Mouse (Mus musculus) limb, embryonic 11.5 days (tissue): ENCODE measurements at regions not wholly inside any gene's neighbourhood (a gene's known extent, or its start where the extent isn't known, plus 50 kb on each side); places are given as distances from the start of the nearest gene placed in this dataset.

Experiments
- ATAC-seq: fragments of 200-750 bp; cut with Nextera tagmentation; 2 replicates; pipeline ENCODE4 v1.8.0; 2017; ENCODE audit warnings: low read depth; ENCODE audit not compliant: insufficient number of reproducible peaks, low FRiP score, low TSS enrichment
- DNase-seq: peaks from one replicate; pipeline ENCODE4 v3.0.0-alpha.2; 2015; ENCODE audit warnings: low spot score
- H3K27ac ChIP-seq: fragments of 300-500 bp; sonication (generic); replicated peaks from 2 replicates; pipeline ENCODE4 v1.5.1; 2014; ENCODE audit warnings: low read depth, mild to moderate bottlenecking, low read length
- H3K27me3 ChIP-seq: fragments of 300-500 bp; sonication (generic); 2 replicates; pipeline ENCODE4 v1.6.1; 2014; ENCODE audit warnings: mild to moderate bottlenecking, low read length, mixed read lengths; ENCODE audit not compliant: control insufficient read depth, insufficient read depth
- H3K36me3 ChIP-seq: fragments of 300-500 bp; sonication (generic); 2 replicates; pipeline ENCODE4 v1.6.1; 2014; ENCODE audit warnings: mild to moderate bottlenecking, low read length, moderate library complexity, mixed read lengths; ENCODE audit not compliant: control insufficient read depth, insufficient read depth
- H3K4me1 ChIP-seq: fragments of 300-500 bp; sonication (generic); 2 replicates; pipeline ENCODE4 v1.6.1; 2014; ENCODE audit warnings: low read length, mixed read lengths; ENCODE audit not compliant: control insufficient read depth, insufficient read depth
- H3K4me2 ChIP-seq: fragments of 300-500 bp; sonication (generic); 2 replicates; pipeline ENCODE4 v1.6.1; 2014; ENCODE audit warnings: low read depth, mild to moderate bottlenecking, moderate library complexity; ENCODE audit not compliant: severe bottlenecking
- H3K4me3 ChIP-seq: fragments of 300-500 bp; sonication (generic); 2 replicates; pipeline ENCODE4 v1.5.1; 2014; ENCODE audit warnings: low read depth, low read length
- H3K9ac ChIP-seq: fragments of 300-500 bp; sonication (generic); 2 replicates; pipeline ENCODE4 v1.6.1; 2014; ENCODE audit warnings: mild to moderate bottlenecking, low read length
- H3K9me3 ChIP-seq: fragments of 300-500 bp; sonication (generic); 2 replicates; pipeline ENCODE4 v1.6.1; 2016; ENCODE audit warnings: low read length; ENCODE audit not compliant: control insufficient read depth
- WGBS: fragments of 180-500 bp; shearing (Covaris S2); extraction: QIAGEN DNeasy Blood & Tissue Kit; methylation state at CpG from one replicate; pipeline ENCODE4 v1.1.7; 2014; 5-methylcytosine and 5-hydroxymethylcytosine counted together

DNA sequence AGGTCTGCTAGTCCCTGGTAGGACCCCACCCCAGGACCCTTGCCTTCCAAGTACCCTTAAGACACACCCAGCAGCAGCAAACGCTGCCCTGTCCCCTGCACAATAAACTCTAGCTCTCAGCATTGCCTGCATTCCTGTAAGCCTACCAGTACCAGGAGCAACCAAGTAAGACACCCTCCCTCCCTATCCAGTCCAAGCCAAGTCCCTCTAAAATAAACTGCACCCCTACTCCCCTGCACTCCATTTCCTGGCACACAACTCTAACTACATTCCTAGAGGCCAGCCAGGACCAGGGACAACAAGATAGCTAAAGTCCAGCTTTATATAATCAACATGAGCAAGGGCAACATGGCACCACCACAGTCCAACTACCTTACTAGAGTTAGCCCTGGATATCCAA is 103.5 kb downstream of the Ids start:
- 59% methylated on average over 1 of the region's 1 CpGs for WGBS
- ATAC-seq = no peak

DNA sequence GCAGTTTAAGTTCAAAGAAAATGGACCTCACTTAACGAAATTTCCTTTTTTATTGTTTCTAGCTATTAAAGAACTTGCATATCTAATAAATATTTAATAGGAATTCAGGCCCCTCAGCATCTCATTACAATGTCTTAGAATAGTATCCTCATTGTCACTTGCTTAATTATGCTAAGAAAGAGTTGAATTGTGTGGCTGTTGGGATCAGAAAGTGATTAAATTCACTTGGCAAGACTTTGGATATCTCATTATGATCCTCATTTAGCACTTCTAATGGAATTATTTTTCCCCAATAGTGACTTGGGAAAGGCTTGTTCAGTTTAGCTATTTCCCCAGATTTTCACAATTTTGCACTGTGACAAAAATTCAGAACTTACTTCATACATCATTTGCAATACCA is 148.9 kb downstream of the Ids start:
- no peaks in the 10 kb centered on the region for H3K27me3 ChIP-seq
- H3K4me2 ChIP-seq = no peak overlapping the region
- no peak for DNase-seq
- no peak for ATAC-seq
- H3K27ac ChIP-seq = no peak overlapping the region
- no peaks in the 10 kb centered on the region for H3K9me3 ChIP-seq
- 67% methylated on average over 1 of the region's 1 CpGs for WGBS
- no peaks in the 10 kb centered on the region for H3K36me3 ChIP-seq
- no peak overlapping the region for H3K4me3 ChIP-seq
- H3K9ac ChIP-seq = no peak overlapping the region
- no peaks in the 10 kb centered on the region for H3K4me1 ChIP-seq

More for the DNA sequence above, 103.5 kb downstream of the Ids start:
- no peak for DNase-seq
- Histone ChIP-seq H3K9ac (no peak overlapping the region), H3K9me3 (no peaks in the 10 kb centered on the region), H3K27me3 (no peaks in the 10 kb centered on the region), H3K4me1 (no peaks in the 10 kb centered on the region), H3K27ac (no peak overlapping the region), H3K4me3 (no peak overlapping the region), H3K36me3 (no peaks in the 10 kb centered on the region), H3K4me2 (no peak overlapping the region)

DNA sequence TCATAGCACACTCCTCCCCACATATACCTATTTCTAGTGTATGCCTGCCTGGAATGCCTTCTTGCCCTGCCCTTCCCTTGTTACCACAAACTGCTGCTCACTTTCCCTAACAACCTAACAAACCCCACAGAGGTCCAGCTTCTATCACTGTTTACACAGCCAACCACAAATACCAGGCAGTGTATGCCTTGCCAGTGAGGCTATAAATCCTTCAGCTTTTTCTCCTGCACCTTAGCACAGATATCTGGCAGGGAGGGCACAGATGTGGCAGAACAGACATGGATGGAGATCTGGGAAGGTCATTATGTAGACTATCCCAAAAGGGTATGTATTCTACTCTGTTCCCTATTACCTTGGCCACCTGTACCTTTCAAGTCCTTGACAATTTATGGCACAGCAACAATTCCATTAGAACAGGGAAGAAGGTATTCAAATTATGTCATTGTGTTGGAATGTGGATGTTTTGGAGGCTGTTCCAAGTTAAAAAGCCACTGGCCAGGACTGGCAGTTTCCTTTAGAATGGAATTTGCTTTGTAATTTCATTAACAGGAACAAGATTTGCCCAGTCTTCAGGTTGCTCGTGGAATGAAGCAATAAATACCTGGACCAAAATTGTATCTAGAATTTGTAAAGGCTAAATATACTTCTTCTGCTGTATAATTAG is 180.3 kb downstream of the Ids start:
- no peaks in the 10 kb centered on the region for H3K4me1 ChIP-seq
- no peaks in the 10 kb centered on the region for H3K27me3 ChIP-seq
- DNase-seq (no peak), ATAC-seq (peak; percentile 21; the same call in 1 of the 2 replicates)
- H3K27ac ChIP-seq = no peak overlapping the region
- WGBS = 51% methylated on average over 1 of the region's 1 CpGs
- H3K9me3 ChIP-seq = no peaks in the 10 kb centered on the region
- H3K9ac ChIP-seq = no peak overlapping the region
- H3K36me3 ChIP-seq = no peaks in the 10 kb centered on the region
- no peak overlapping the region for H3K4me3 ChIP-seq
- no peak overlapping the region for H3K4me2 ChIP-seq

DNA sequence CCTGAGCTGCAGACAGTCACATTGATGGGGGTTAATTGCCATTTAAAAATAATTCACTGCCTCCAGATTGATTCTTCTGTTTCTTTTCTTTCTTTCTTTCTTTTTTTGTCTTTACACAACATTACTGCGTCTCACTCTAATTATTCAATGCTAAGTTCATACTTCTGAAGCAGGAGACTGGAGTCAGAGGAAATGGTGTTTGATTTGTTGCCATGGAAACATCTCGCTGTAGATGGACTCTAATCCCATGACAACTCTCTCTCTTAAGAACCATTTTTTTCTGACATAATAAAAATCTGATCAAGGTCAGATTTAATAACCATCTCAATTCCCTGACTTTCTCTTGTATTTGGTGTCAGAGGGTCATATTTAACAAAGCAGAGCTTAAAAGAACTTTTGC is 195.1 kb downstream of the Ids start:
- H3K9me3 ChIP-seq = no peaks in the 10 kb centered on the region
- no peak for DNase-seq
- 63% methylated on average over 2 of the region's 2 CpGs for whole genome bisulfite sequencing
- no peak overlapping the region for H3K4me3 ChIP-seq
- no peaks in the 10 kb centered on the region for H3K36me3 ChIP-seq
- ATAC-seq = no peak
- no peak overlapping the region for H3K27ac ChIP-seq
- H3K4me1 ChIP-seq = no peaks in the 10 kb centered on the region
- H3K4me2 ChIP-seq = no peak overlapping the region
- no peaks in the 10 kb centered on the region for H3K27me3 ChIP-seq
- no peak overlapping the region for H3K9ac ChIP-seq

DNA sequence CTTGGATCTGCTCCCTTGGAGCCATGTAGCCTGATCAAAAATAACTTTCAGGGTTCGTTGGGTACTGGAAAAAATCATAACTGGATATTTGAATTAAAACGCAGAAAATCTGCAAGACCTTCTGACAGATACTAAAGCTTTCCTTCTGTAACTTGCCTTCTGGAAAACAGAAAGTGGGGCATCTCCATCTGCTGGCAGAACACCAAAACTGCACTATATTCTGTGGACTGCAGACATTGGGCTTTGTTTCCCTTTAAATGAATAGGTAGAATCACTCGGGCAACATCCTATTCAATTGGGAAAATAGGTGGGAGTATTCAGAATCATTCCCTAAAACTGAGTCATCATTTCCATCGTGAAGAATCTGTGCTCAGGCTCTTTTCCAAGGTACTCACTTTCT is 203.9 kb downstream of the Ids start:
- Histone ChIP-seq H3K36me3 (no peaks in the 10 kb centered on the region), H3K4me2 (no peak overlapping the region), H3K27me3 (no peaks in the 10 kb centered on the region), H3K27ac (no peak overlapping the region), H3K9ac (no peak overlapping the region), H3K9me3 (no peaks in the 10 kb centered on the region), H3K4me3 (no peak overlapping the region), H3K4me1 (no peaks in the 10 kb centered on the region)
- DNase-seq = peak; percentile 26
- no peak for ATAC-seq
- 29% methylated on average over 4 of the region's 4 CpGs for WGBS
